Mouse (Mus musculus) gastrocnemius, postnatal 14 days (tissue): ENCODE results near the gene Ehd4. TPM values are rescaled to one million over a fixed set of nuclear protein-coding genes. Genes with fewer than 3 reads are reported as not detected.

Experiments used
- DNase-seq: peaks from one replicate; pipeline ENCODE4 v3.0.0; 2021; ENCODE audit warnings: mixed read lengths
- intact Hi-C: fragments of 180-260 bp; cut with DNase I; formaldehyde crosslinking; loops from one replicate; pipeline ENCODE4 v1.15.1; 2025; ENCODE audit warnings: low total_unique reads
- total RNA-seq, 2 experiments: library from RNA; stranded (reverse); gene quantifications; 2 replicates each; pipeline ENCODE4 v1.2.3; 2021

Ehd4 gene
- total RNA-seq, 2 experiments from 2014 or later = 72.8 to 89.4 TPM

DNA sequence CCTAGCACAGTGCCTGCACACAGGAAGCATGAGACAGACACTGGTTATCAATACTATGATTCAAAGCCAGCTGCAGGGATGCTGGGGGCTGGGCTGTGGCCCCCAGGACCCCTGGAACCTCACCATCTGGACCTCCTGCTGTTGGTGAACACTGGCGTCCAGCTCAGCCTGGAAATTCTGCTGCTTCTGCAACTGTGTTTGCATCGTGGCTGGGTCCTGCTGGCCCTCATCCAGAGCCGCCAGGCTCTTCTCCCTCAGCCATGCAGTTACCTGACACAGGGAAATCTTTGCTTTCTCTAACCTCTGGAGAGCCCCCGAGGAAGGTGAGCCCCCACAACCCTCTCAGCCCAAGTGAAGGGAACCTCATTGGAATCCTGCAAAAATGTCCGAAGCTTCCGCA is 103.0 kb downstream of the Ehd4 start:
- intact Hi-C loops = no loop called here

GRCm38 (mm10) chr2:120049632-120050274 is 104.7 kb downstream of the Ehd4 start:
- intact Hi-C loops = loop anchor here (2.0 to 5.0 kb wide), 2 partner anchors 21 to 33 kb away; no protein-coding TSS in a partner anchor
- peak; percentile 54 for DNase-seq

More for the DNA sequence above, 103.0 kb downstream of the Ehd4 start:
- no peak for DNase-seq

DNA sequence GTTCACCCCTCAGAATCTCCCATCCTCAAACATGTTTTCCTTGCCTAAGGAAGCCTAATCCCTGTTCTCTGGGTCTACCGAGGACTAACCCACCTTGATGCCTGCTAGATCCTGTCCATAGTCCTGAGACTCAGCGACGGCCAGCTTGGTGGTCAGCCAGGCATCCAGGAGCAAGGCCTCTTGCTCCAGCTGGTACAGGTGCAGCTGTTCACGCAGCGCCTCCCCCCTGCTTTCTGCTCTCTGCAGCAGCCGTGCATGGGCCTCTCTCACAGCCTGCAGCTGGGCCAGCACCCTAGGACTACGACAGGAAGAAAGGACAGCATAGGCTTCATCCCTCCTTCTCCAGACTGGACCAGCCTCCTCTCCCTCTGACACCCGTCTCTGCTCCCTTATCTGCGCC is 106.2 kb downstream of the Ehd4 start:
- no peak for DNase-seq
- intact Hi-C loops = loop anchor here (2.0 to 5.0 kb wide), 2 partner anchors 23 to 34 kb away; no protein-coding TSS in a partner anchor

GRCm38 (mm10) chr2:120046486-120047310 is 107.7 kb downstream of the Ehd4 start:
- DNase-seq = no peak
- intact Hi-C loops = loop anchor here (5.0 kb wide), 1 partner anchor 36 kb away; no protein-coding TSS in a partner anchor

GRCm38 (mm10) chr2:120044676-120045075 is 109.7 kb downstream of the Ehd4 start:
- DNase-seq = no peak
- intact Hi-C loops = loop anchor here (5.0 kb wide), 1 partner anchor 38 kb away; no protein-coding TSS in a partner anchor

- intact Hi-C loops = no loop called here
- no peak for DNase-seq
Observed at GRCm38 (mm10) chr2:120044101-120044603, 110.3 kb downstream of the Ehd4 start.

GRCm38 (mm10) chr2:120040991-120041390 is 113.4 kb downstream of the Ehd4 start:
- intact Hi-C loops = no loop called here
- DNase-seq = no peak

Other genes with a start within 250 kb of the Ehd4 start
- gene Mapkbp1, start 181.9 kb downstream of the Ehd4 start, total RNA-seq = 1 to 10 TPM; 6.5 to 6.7 TPM
- gene Jmjd7, start 127.1 kb downstream of the Ehd4 start, total RNA-seq = 1 to 10 TPM; 3.0 to 4.7 TPM
- under 1 TPM; 0.41 to 0.42 TPM for gene Gm28042, start 127.1 kb downstream of the Ehd4 start, total RNA-seq
- under 1 TPM; 0.51 to 0.84 TPM for gene Pla2g4b, start 121.2 kb downstream of the Ehd4 start, total RNA-seq
- 10 to 100 TPM; 31.0 to 35.1 TPM for gene Pla2g4e, start 90.7 kb upstream of the Ehd4 start, total RNA-seq
- gene Pla2g4d, start 134.6 kb upstream of the Ehd4 start, total RNA-seq = not detected
- not detected for gene Pla2g4f, start 159.6 kb upstream of the Ehd4 start, total RNA-seq
- 10 to 100 TPM; 17.7 to 18.2 TPM for gene Vps39, start 198.5 kb upstream of the Ehd4 start, total RNA-seq
- gene Ganc, start 249.3 kb upstream of the Ehd4 start, total RNA-seq = 10 to 100 TPM; 31.8 to 37.0 TPM
- 10 to 100 TPM; 33.0 to 42.5 TPM for gene Tmem87a, start 249.5 kb upstream of the Ehd4 start, total RNA-seq